Mouse (Mus musculus) kidney, adult 2 months (tissue): ENCODE data around the gene Ubtd1. TPM values are rescaled to one million over a fixed set of nuclear protein-coding genes. Genes with fewer than 3 reads are reported as not detected.

Experiments used
- DNase-seq: peaks from one replicate; pipeline ENCODE4 v3.0.0; 2021
- H3K27ac ChIP-seq: fragments of 200-500 bp; 2 replicates; pipeline ENCODE4 v1.5.1; 2012; ENCODE audit warnings: low read depth, low read length, control low read depth, inconsistent platforms; ENCODE audit not compliant: insufficient read depth
- H3K27me3 ChIP-seq: fragments of 200-500 bp; replicated peaks from 2 replicates; pipeline ENCODE4 v1.6.1; 2012; ENCODE audit warnings: mild to moderate bottlenecking, moderate library complexity, low read length, inconsistent platforms; ENCODE audit not compliant: control insufficient read depth, insufficient read depth
- H3K36me3 ChIP-seq: fragments of 200-500 bp; 2 replicates; pipeline ENCODE4 v1.6.1; 2012; ENCODE audit warnings: mild to moderate bottlenecking, moderate library complexity, low read length, inconsistent platforms; ENCODE audit not compliant: control insufficient read depth, insufficient read depth
- H3K4me1 ChIP-seq: fragments of 200-500 bp; 2 replicates; pipeline ENCODE4 v1.6.1; 2011; ENCODE audit warnings: low read length; ENCODE audit not compliant: control insufficient read depth, insufficient read depth
- H3K4me3 ChIP-seq: fragments of 200-500 bp; 2 replicates; pipeline ENCODE4 v1.5.1; 2011; ENCODE audit warnings: mild to moderate bottlenecking, low read depth, low read length, control low read depth; ENCODE audit not compliant: insufficient read depth
- CTCF ChIP-seq: fragments of 200-500 bp; conservative IDR thresholded peaks from 2 replicates; pipeline ENCODE4 v1.5.1; 2011; ENCODE audit warnings: low read depth, mild to moderate bottlenecking, control low read depth, low read length, moderate library complexity, mixed read lengths; ENCODE audit not compliant: insufficient read depth, insufficient read length
- POLR2A ChIP-seq: fragments of 200-500 bp; IDR thresholded peaks from one replicate; pipeline ENCODE4 v1.6.1; 2011; ENCODE audit warnings: low read depth, low read length, control low read depth
- WGBS: fragments of 180-500 bp; shearing (Covaris S2); methylation state at CpG from one replicate; pipeline ENCODE4 v1.1.7; 2018; 5-methylcytosine and 5-hydroxymethylcytosine counted together
- polyA plus RNA-seq: library from polyadenylated mRNA; depleted of rRNA; stranded (reverse); fragments of >200 nt; gene quantifications from 2 replicates; pipeline ENCODE4 v1.2.3, GENCODE M21; 2012

Ubtd1 gene
- polyA plus RNA-seq, 1 experiment, result 23.0 TPM

GRCm38 (mm10) chr19:42001253-42001980 is 19.9 kb downstream of the Ubtd1 start:
- DNase-seq, result no peak
- Histone ChIP-seq H3K4me3 (no peak overlapping the region), H3K27me3 (no peaks in the 10 kb centered on the region), H3K27ac (no peak overlapping the region), H3K4me1 (peaks cover 12% of the 10 kb centered on the region), H3K36me3 (no peaks in the 10 kb centered on the region)
- 91% methylated on average over 12 of the region's 12 CpGs for WGBS
- TF ChIP-seq CTCF (no peak), POLR2A (no peak)

GRCm38 (mm10) chr19:42004258-42004657 is 22.7 kb downstream of the Ubtd1 start:
- Histone ChIP-seq H3K4me1 (peaks cover 20% of the 10 kb centered on the region), H3K27ac (no peak overlapping the region), H3K27me3 (no peaks in the 10 kb centered on the region), H3K36me3 (no peaks in the 10 kb centered on the region), H3K4me3 (no peak overlapping the region)
- TF ChIP-seq POLR2A (no peak), CTCF (no peak)
- DNase-seq, result no peak
- WGBS, result 75% methylated on average over 6 of the region's 6 CpGs

- no peak for DNase-seq
- H3K27ac ChIP-seq, result no peak overlapping the region
- TF ChIP-seq CTCF, result no peak
- TF ChIP-seq POLR2A, result no peak
- 40% methylated on average over 3 of the region's 3 CpGs for WGBS
- H3K4me1 ChIP-seq, result peaks cover 12% of the 10 kb centered on the region
- H3K27me3 ChIP-seq, result no peaks in the 10 kb centered on the region
- no peak overlapping the region for H3K4me3 ChIP-seq
- no peaks in the 10 kb centered on the region for H3K36me3 ChIP-seq
These were observed 24.1 kb downstream of the Ubtd1 start for GRCm38 (mm10) chr19:42005616-42006015.

- no peak for DNase-seq
- no peaks in the 10 kb centered on the region for H3K27me3 ChIP-seq
- H3K4me3 ChIP-seq, result no peak overlapping the region
- peaks cover 12% of the 10 kb centered on the region for H3K4me1 ChIP-seq
- H3K36me3 ChIP-seq, result no peaks in the 10 kb centered on the region
- no peak overlapping the region for H3K27ac ChIP-seq
- WGBS, result 76% methylated on average over 8 of the region's 8 CpGs
- TF ChIP-seq CTCF, result no peak
- TF ChIP-seq POLR2A, result no peak
These were observed 25.0 kb downstream of the Ubtd1 start for GRCm38 (mm10) chr19:42006568-42006967.

GRCm38 (mm10) chr19:42008586-42008985 is 27.0 kb downstream of the Ubtd1 start:
- no peaks in the 10 kb centered on the region for H3K27me3 ChIP-seq
- no peak for DNase-seq
- H3K4me3 ChIP-seq, result no peak overlapping the region
- H3K36me3 ChIP-seq, result no peaks in the 10 kb centered on the region
- no peak for TF ChIP-seq POLR2A
- no peak for TF ChIP-seq CTCF
- H3K27ac ChIP-seq, result peak overlapping the region; percentile 66
- WGBS, result 63% methylated on average over 3 of the region's 3 CpGs
- peaks cover 12% of the 10 kb centered on the region for H3K4me1 ChIP-seq

- Histone ChIP-seq H3K4me3 (no peak overlapping the region), H3K36me3 (no peaks in the 10 kb centered on the region), H3K27me3 (no peaks in the 10 kb centered on the region), H3K4me1 (peaks cover 12% of the 10 kb centered on the region), H3K27ac (peak overlapping the region; percentile 66; the same call in 1 of the 2 replicates)
- 53% methylated on average over 7 of the region's 7 CpGs for WGBS
- DNase-seq, result no peak
- TF ChIP-seq CTCF, result no peak
- TF ChIP-seq POLR2A, result no peak
These were observed 27.5 kb downstream of the Ubtd1 start for GRCm38 (mm10) chr19:42009067-42009466.

GRCm38 (mm10) chr19:42010436-42010835 is 28.9 kb downstream of the Ubtd1 start:
- no peaks in the 10 kb centered on the region for H3K27me3 ChIP-seq
- WGBS, result 61% methylated on average over 4 of the region's 4 CpGs
- H3K4me1 ChIP-seq, result peaks cover 9% of the 10 kb centered on the region
- H3K36me3 ChIP-seq, result no peaks in the 10 kb centered on the region
- no peak overlapping the region for H3K4me3 ChIP-seq
- DNase-seq, result no peak
- TF ChIP-seq CTCF (no peak), POLR2A (no peak)
- H3K27ac ChIP-seq, result no peak overlapping the region
